Mouse (Mus musculus) limb, embryonic 15.5 days (tissue): ENCODE data around the gene Tmpo. TPM values are rescaled to one million over a fixed set of nuclear protein-coding genes. Genes with fewer than 3 reads are reported as not detected.

Experiments used
- ATAC-seq: fragments of 200-750 bp; cut with Nextera tagmentation; 2 replicates; pipeline ENCODE4 v1.8.0; 2017; ENCODE audit warnings: low read depth, moderate TSS enrichment; ENCODE audit not compliant: insufficient number of reproducible peaks, low FRiP score, low TSS enrichment
- H3K27ac ChIP-seq: fragments of 300-500 bp; sonication (generic); 2 replicates; pipeline ENCODE4 v1.5.1; 2015; ENCODE audit warnings: moderate library complexity, mild to moderate bottlenecking, inconsistent platforms
- H3K27me3 ChIP-seq: fragments of 300-500 bp; sonication (generic); 2 replicates; pipeline ENCODE4 v1.6.1; 2015; ENCODE audit warnings: inconsistent platforms
- H3K36me3 ChIP-seq: fragments of 300-500 bp; sonication (generic); 2 replicates; pipeline ENCODE4 v1.6.1; 2015; ENCODE audit warnings: inconsistent platforms
- H3K4me1 ChIP-seq: fragments of 300-500 bp; sonication (generic); 2 replicates; pipeline ENCODE4 v1.6.1; 2015; ENCODE audit warnings: inconsistent platforms
- H3K4me2 ChIP-seq: fragments of 300-500 bp; sonication (generic); 2 replicates; pipeline ENCODE4 v1.6.1; 2015; ENCODE audit warnings: mild to moderate bottlenecking, inconsistent platforms
- H3K4me3 ChIP-seq: fragments of 300-500 bp; sonication (generic); 2 replicates; pipeline ENCODE4 v1.5.1; 2015; ENCODE audit warnings: mild to moderate bottlenecking, inconsistent platforms
- H3K9ac ChIP-seq: fragments of 300-500 bp; sonication (generic); 2 replicates; pipeline ENCODE4 v1.6.1; 2015; ENCODE audit warnings: inconsistent platforms
- H3K9me3 ChIP-seq: fragments of 300-500 bp; sonication (generic); 2 replicates; pipeline ENCODE4 v1.6.1; 2016; ENCODE audit warnings: inconsistent platforms
- WGBS: fragments of 180-500 bp; shearing (Covaris S2); methylation state at CpG from one replicate; pipeline ENCODE4 v1.1.7; 2015; 5-methylcytosine and 5-hydroxymethylcytosine counted together
- polyA plus RNA-seq: library from polyadenylated mRNA; unstranded; fragments of >200 nt; fragmentation: Nextera tagmentation; extraction: Ambion mirVana; gene quantifications from 2 replicates; pipeline ENCODE4 v1.2.1, GENCODE M21; 2015

Tmpo gene
- 162 and 201 TPM in 2 replicates for polyA plus RNA-seq

GRCm38 (mm10) chr10:91180761-91181460 is at the start of gene Tmpo:
TSS of gene Tmpo (minus strand) at chr10:91181315.
- ATAC-seq, result no peak
- peak within 1 kb of the TSS; percentile 40 for H3K4me2 ChIP-seq

GRCm38 (mm10) chr10:91230400-91230799 is 49.3 kb upstream of the Tmpo start:
- Histone ChIP-seq H3K4me1 (peaks cover 29% of the 10 kb centered on the region), H3K4me2 (no peak overlapping the region), H3K36me3 (no peaks in the 10 kb centered on the region), H3K27me3 (no peaks in the 10 kb centered on the region), H3K9ac (no peak overlapping the region), H3K27ac (peak overlapping the region; percentile 81), H3K4me3 (no peak overlapping the region), H3K9me3 (no peaks in the 10 kb centered on the region)
- ATAC-seq, result no peak
- 29% methylated on average over 4 of the region's 4 CpGs for WGBS

More at GRCm38 (mm10) chr10:91180761-91181460, at the start of gene Tmpo:
- peaks cover 21% of the 10 kb centered on the region for H3K4me1 ChIP-seq
- H3K9ac ChIP-seq, result peak within 1 kb of the TSS; percentile 63
- no peaks in the 10 kb centered on the region for H3K36me3 ChIP-seq
- H3K27me3 ChIP-seq, result no peaks in the 10 kb centered on the region
- peak within 1 kb of the TSS; percentile 100 for H3K27ac ChIP-seq
- H3K9me3 ChIP-seq, result no peaks in the 10 kb centered on the region
- peak within 1 kb of the TSS; percentile 58 for H3K4me3 ChIP-seq
- 7% methylated on average over 18 of the region's 18 CpGs for WGBS

- Histone ChIP-seq H3K27me3 (no peaks in the 10 kb centered on the region), H3K36me3 (no peaks in the 10 kb centered on the region), H3K4me3 (no peak overlapping the region), H3K4me2 (peak overlapping the region; percentile 31; the same call in 1 of the 2 replicates), H3K27ac (peak overlapping the region; percentile 81), H3K9ac (no peak overlapping the region), H3K4me1 (peaks cover 29% of the 10 kb centered on the region), H3K9me3 (no peaks in the 10 kb centered on the region)
- 11% methylated on average over 7 of the region's 7 CpGs for WGBS
- ATAC-seq, result peak; percentile 47; the same call in 1 of the 2 replicates
These were observed 48.4 kb upstream of the Tmpo start for GRCm38 (mm10) chr10:91229518-91229961.

- Histone ChIP-seq H3K9ac (no peak overlapping the region), H3K27me3 (no peaks in the 10 kb centered on the region)
- ATAC-seq, result no peak
These were observed 47.9 kb upstream of the Tmpo start for GRCm38 (mm10) chr10:91228924-91229517.

GRCm38 (mm10) chr10:91227034-91227433 is 45.9 kb upstream of the Tmpo start:
- Histone ChIP-seq H3K4me1 (peaks cover 38% of the 10 kb centered on the region), H3K4me2 (no peak overlapping the region), H3K4me3 (no peak overlapping the region), H3K9ac (no peak overlapping the region), H3K27ac (peak overlapping the region; percentile 12; the same call in 1 of the 2 replicates), H3K27me3 (no peaks in the 10 kb centered on the region), H3K36me3 (no peaks in the 10 kb centered on the region), H3K9me3 (no peaks in the 10 kb centered on the region)
- WGBS, result 28% methylated on average over 4 of the region's 4 CpGs
- 0 out of 2 replicates have a peak, but pooled peaks have one; percentile 41 for ATAC-seq

More at GRCm38 (mm10) chr10:91228924-91229517, 47.9 kb upstream of the Tmpo start:
- 31% methylated on average over 6 of the region's 6 CpGs for whole genome bisulfite sequencing
- no peaks in the 10 kb centered on the region for H3K36me3 ChIP-seq
- H3K9me3 ChIP-seq, result no peaks in the 10 kb centered on the region
- peak overlapping the region; percentile 81 for H3K27ac ChIP-seq
- H3K4me2 ChIP-seq, result peak overlapping the region; percentile 31; the same call in 1 of the 2 replicates
- no peak overlapping the region for H3K4me3 ChIP-seq
- H3K4me1 ChIP-seq, result peaks cover 26% of the 10 kb centered on the region

- Histone ChIP-seq H3K4me2 (no peak overlapping the region), H3K4me1 (peaks cover 30% of the 10 kb centered on the region), H3K27ac (peak overlapping the region; percentile 22; the same call in 1 of the 2 replicates), H3K36me3 (no peaks in the 10 kb centered on the region), H3K9me3 (no peaks in the 10 kb centered on the region), H3K4me3 (no peak overlapping the region), H3K9ac (no peak overlapping the region), H3K27me3 (no peaks in the 10 kb centered on the region)
- 22% methylated on average over 9 of the region's 9 CpGs for WGBS
- peak; percentile 70; the same call in 1 of the 2 replicates for ATAC-seq
These were observed 41.5 kb upstream of the Tmpo start for GRCm38 (mm10) chr10:91222398-91223236.

- no peak for ATAC-seq
- 54% methylated on average over 11 of the region's 11 CpGs for WGBS
- Histone ChIP-seq H3K27me3 (no peaks in the 10 kb centered on the region), H3K4me2 (no peak overlapping the region), H3K4me3 (no peak overlapping the region), H3K36me3 (no peaks in the 10 kb centered on the region), H3K27ac (peak overlapping the region; percentile 55), H3K4me1 (peaks cover 23% of the 10 kb centered on the region), H3K9ac (no peak overlapping the region), H3K9me3 (no peaks in the 10 kb centered on the region)
These were observed 28.0 kb upstream of the Tmpo start for GRCm38 (mm10) chr10:91208899-91209667.

- H3K4me1 ChIP-seq, result peaks cover 20% of the 10 kb centered on the region
- peak overlapping the region; percentile 55 for H3K27ac ChIP-seq
- no peaks in the 10 kb centered on the region for H3K27me3 ChIP-seq
- no peaks in the 10 kb centered on the region for H3K36me3 ChIP-seq
- ATAC-seq, result peak; percentile 64; the same call in 1 of the 2 replicates
- WGBS, result 25% methylated on average over 9 of the region's 9 CpGs
- H3K4me2 ChIP-seq, result no peak overlapping the region
- no peaks in the 10 kb centered on the region for H3K9me3 ChIP-seq
- no peak overlapping the region for H3K4me3 ChIP-seq
- H3K9ac ChIP-seq, result no peak overlapping the region
These were observed 27.3 kb upstream of the Tmpo start for GRCm38 (mm10) chr10:91208461-91208860.

- no peak overlapping the region for H3K4me3 ChIP-seq
- peaks cover 14% of the 10 kb centered on the region for H3K4me1 ChIP-seq
- no peak overlapping the region for H3K4me2 ChIP-seq
- no peaks in the 10 kb centered on the region for H3K36me3 ChIP-seq
- ATAC-seq, result no peak
- no peak overlapping the region for H3K27ac ChIP-seq
- no peaks in the 10 kb centered on the region for H3K27me3 ChIP-seq
- H3K9me3 ChIP-seq, result no peaks in the 10 kb centered on the region
- no peak overlapping the region for H3K9ac ChIP-seq
These were observed 26.2 kb upstream of the Tmpo start for GRCm38 (mm10) chr10:91207275-91207674.

- Histone ChIP-seq H3K27ac (no peak overlapping the region), H3K9me3 (no peaks in the 10 kb centered on the region), H3K4me1 (peaks cover 14% of the 10 kb centered on the region), H3K4me3 (no peak overlapping the region), H3K36me3 (no peaks in the 10 kb centered on the region), H3K27me3 (no peaks in the 10 kb centered on the region), H3K4me2 (no peak overlapping the region), H3K9ac (no peak overlapping the region)
- ATAC-seq, result no peak
- 86% methylated on average over 6 of the region's 6 CpGs for WGBS
These were observed 24.5 kb upstream of the Tmpo start for GRCm38 (mm10) chr10:91205632-91206031.

- no peak overlapping the region for H3K4me2 ChIP-seq
- H3K27me3 ChIP-seq, result no peaks in the 10 kb centered on the region
- no peaks in the 10 kb centered on the region for H3K36me3 ChIP-seq
- no peak for ATAC-seq
- H3K4me1 ChIP-seq, result no peaks in the 10 kb centered on the region
- no peak overlapping the region for H3K27ac ChIP-seq
- no peak overlapping the region for H3K9ac ChIP-seq
- H3K9me3 ChIP-seq, result no peaks in the 10 kb centered on the region
- 90% methylated on average over 3 of the region's 3 CpGs for WGBS
- no peak overlapping the region for H3K4me3 ChIP-seq
These were observed 19.5 kb upstream of the Tmpo start for GRCm38 (mm10) chr10:91200581-91200980.
